Mouse (Mus musculus): Measurements from ENCODE around the gene Hoxb4. TPM values are rescaled to one million over a fixed set of nuclear protein-coding genes. Genes with fewer than 3 reads are reported as not detected.

Gene Hoxb4
- polyA plus RNA-seq, 1 experiment from 2014 or later = 2.0 TPM

GRCm38 (mm10) chr11:96289293-96289692 lies 28.8 kb upstream of the Hoxb4 start:
- no peak for DNase-seq (ENCODE audit: low spot score)
- Histone ChIP-seq H3K36me3 (no peaks in the 10 kb centered on the region), H3K27me3 (ENCODE audit: insufficient read depth, poor library complexity, severe bottlenecking) (peaks cover 98% of the 10 kb centered on the region), H3K27ac (no peak overlapping the region), H3K4me1 (peaks cover 19% of the 10 kb centered on the region), H3K4me3 (no peak overlapping the region), H3K9me3 (no peaks in the 10 kb centered on the region)
- 1% methylated on average over 21 of the region's 21 CpGs for WGBS

GRCm38 (mm10) chr11:96289837-96290236 lies 28.2 kb upstream of the Hoxb4 start:
- Histone ChIP-seq H3K4me1 (peaks cover 21% of the 10 kb centered on the region), H3K4me3 (no peak overlapping the region), H3K27ac (no peak overlapping the region), H3K9me3 (no peaks in the 10 kb centered on the region), H3K27me3 (ENCODE audit: insufficient read depth, poor library complexity, severe bottlenecking) (peaks cover 98% of the 10 kb centered on the region), H3K36me3 (no peaks in the 10 kb centered on the region)
- DNase-seq (ENCODE audit: low spot score) = no peak
- WGBS = 7% methylated on average over 6 of the region's 6 CpGs

GRCm38 (mm10) chr11:96290705-96291355 lies 27.2 kb upstream of the Hoxb4 start:
- 3% methylated on average over 17 of the region's 17 CpGs for WGBS
- H3K4me1 ChIP-seq = peaks cover 19% of the 10 kb centered on the region
- no peak for DNase-seq (ENCODE audit: low spot score)
- H3K27ac ChIP-seq = no peak overlapping the region
- no peaks in the 10 kb centered on the region for H3K9me3 ChIP-seq
- no peaks in the 10 kb centered on the region for H3K36me3 ChIP-seq
- H3K4me3 ChIP-seq = no peak overlapping the region
- H3K27me3 ChIP-seq (ENCODE audit: insufficient read depth, poor library complexity, severe bottlenecking) = peaks cover 98% of the 10 kb centered on the region

GRCm38 (mm10) chr11:96291681-96292564 lies 26.1 kb upstream of the Hoxb4 start, which contains the start of gene Hoxb6:
TSS of gene Hoxb6 (plus strand) at chr11:96292476.
- H3K4me3 ChIP-seq = peak within 1 kb of the TSS; percentile 13; the same call in 1 of the 2 replicates
- H3K9me3 ChIP-seq = no peaks in the 10 kb centered on the region

GRCm38 (mm10) chr11:96292565-96293301 lies 25.3 kb upstream of the Hoxb4 start:
- Histone ChIP-seq H3K36me3 (no peaks in the 10 kb centered on the region), H3K27ac (no peak overlapping the region), H3K4me3 (no peak overlapping the region), H3K27me3 (ENCODE audit: insufficient read depth, poor library complexity, severe bottlenecking) (peaks cover 98% of the 10 kb centered on the region), H3K9me3 (no peaks in the 10 kb centered on the region), H3K4me1 (peaks cover 10% of the 10 kb centered on the region)
- DNase-seq (ENCODE audit: low spot score) = no peak
- under 1% methylated on average over 12 of the region's 12 CpGs for WGBS

More at GRCm38 (mm10) chr11:96291681-96292564, 26.1 kb upstream of the Hoxb4 start, which contains the start of gene Hoxb6:
- WGBS = under 1% methylated on average over 22 of the region's 22 CpGs
- no peak for DNase-seq (ENCODE audit: low spot score)
- no peaks in the 10 kb centered on the region for H3K36me3 ChIP-seq
- H3K27me3 ChIP-seq (ENCODE audit: insufficient read depth, poor library complexity, severe bottlenecking) = peaks cover 98% of the 10 kb centered on the region
- no peak within 1 kb of the TSS for H3K27ac ChIP-seq
- peaks cover 16% of the 10 kb centered on the region for H3K4me1 ChIP-seq

- no peak for DNase-seq (ENCODE audit: low spot score)
- WGBS = 1% methylated on average over 22 of the region's 22 CpGs
- Histone ChIP-seq H3K36me3 (no peaks in the 10 kb centered on the region), H3K4me1 (peaks cover 10% of the 10 kb centered on the region), H3K27me3 (ENCODE audit: insufficient read depth, poor library complexity, severe bottlenecking) (peaks cover 98% of the 10 kb centered on the region), H3K9me3 (no peaks in the 10 kb centered on the region), H3K27ac (no peak overlapping the region), H3K4me3 (peak overlapping the region; percentile 13; the same call in 1 of the 2 replicates)
These were observed 24.7 kb upstream of the Hoxb4 start for GRCm38 (mm10) chr11:96293302-96293921.

- under 1% methylated on average over 32 of the region's 32 CpGs for WGBS
- Histone ChIP-seq H3K4me1 (peaks cover 16% of the 10 kb centered on the region), H3K9me3 (no peaks in the 10 kb centered on the region), H3K27me3 (ENCODE audit: insufficient read depth, poor library complexity, severe bottlenecking) (peaks cover 98% of the 10 kb centered on the region), H3K36me3 (no peaks in the 10 kb centered on the region), H3K27ac (no peak overlapping the region), H3K4me3 (0 out of 2 replicates have a peak overlapping the region, but pooled peaks have one; percentile 8)
- DNase-seq (ENCODE audit: low spot score) = peak; percentile 85
These were observed 23.6 kb upstream of the Hoxb4 start for GRCm38 (mm10) chr11:96294245-96295091.

GRCm38 (mm10) chr11:96295092-96295835 lies 22.8 kb upstream of the Hoxb4 start:
- H3K9me3 ChIP-seq = no peaks in the 10 kb centered on the region
- peaks cover 21% of the 10 kb centered on the region for H3K4me1 ChIP-seq
- DNase-seq (ENCODE audit: low spot score) = no peak
- H3K36me3 ChIP-seq = no peaks in the 10 kb centered on the region
- WGBS = 1% methylated on average over 30 of the region's 30 CpGs
- no peak overlapping the region for H3K27ac ChIP-seq
- H3K27me3 ChIP-seq (ENCODE audit: insufficient read depth, poor library complexity, severe bottlenecking) = peaks cover 98% of the 10 kb centered on the region
- H3K4me3 ChIP-seq = 0 out of 2 replicates have a peak overlapping the region, but pooled peaks have one; percentile 8

GRCm38 (mm10) chr11:96296997-96297396 lies 21.1 kb upstream of the Hoxb4 start:
- H3K27me3 ChIP-seq (ENCODE audit: insufficient read depth, poor library complexity, severe bottlenecking) = peaks cover 100% of the 10 kb centered on the region
- H3K4me1 ChIP-seq = peaks cover 28% of the 10 kb centered on the region
- H3K27ac ChIP-seq = no peak overlapping the region
- no peak for DNase-seq (ENCODE audit: low spot score)
- no peaks in the 10 kb centered on the region for H3K36me3 ChIP-seq
- no peak overlapping the region for H3K4me3 ChIP-seq
- no peaks in the 10 kb centered on the region for H3K9me3 ChIP-seq
- 2% methylated on average over 2 of the region's 2 CpGs for WGBS

GRCm38 (mm10) chr11:96297428-96297827 lies 20.6 kb upstream of the Hoxb4 start:
- peaks cover 28% of the 10 kb centered on the region for H3K4me1 ChIP-seq

GRCm38 (mm10) chr11:96297968-96298635 lies 20.0 kb upstream of the Hoxb4 start:
- H3K36me3 ChIP-seq = no peaks in the 10 kb centered on the region
- H3K4me1 ChIP-seq = peaks cover 30% of the 10 kb centered on the region
- H3K9me3 ChIP-seq = no peaks in the 10 kb centered on the region
- H3K4me3 ChIP-seq = no peak overlapping the region
- no peak for DNase-seq (ENCODE audit: low spot score)
- WGBS = 3% methylated on average over 11 of the region's 11 CpGs
- H3K27me3 ChIP-seq (ENCODE audit: insufficient read depth, poor library complexity, severe bottlenecking) = peaks cover 100% of the 10 kb centered on the region
- H3K27ac ChIP-seq = no peak overlapping the region

More at GRCm38 (mm10) chr11:96297428-96297827, 20.6 kb upstream of the Hoxb4 start:
- H3K4me3 ChIP-seq = no peak overlapping the region
- H3K36me3 ChIP-seq = no peaks in the 10 kb centered on the region
- DNase-seq (ENCODE audit: low spot score) = no peak
- WGBS = 7% methylated on average over 3 of the region's 3 CpGs
- H3K27ac ChIP-seq = no peak overlapping the region
- no peaks in the 10 kb centered on the region for H3K9me3 ChIP-seq
- peaks cover 100% of the 10 kb centered on the region for H3K27me3 ChIP-seq (ENCODE audit: insufficient read depth, poor library complexity, severe bottlenecking)
